Mouse (Mus musculus) stomach, embryonic 14.5 days (tissue): ENCODE measurements around the gene Pcdh10. TPM values are rescaled to one million over a fixed set of nuclear protein-coding genes. Genes with fewer than 3 reads are reported as not detected.

Source experiments
- ATAC-seq: fragments of 200-750 bp; cut with Nextera tagmentation; 2 replicates; pipeline ENCODE4 v1.8.0; 2017; ENCODE audit warnings: low read depth, moderate TSS enrichment; ENCODE audit not compliant: insufficient number of reproducible peaks, insufficient read depth, low FRiP score
- H3K27ac ChIP-seq: fragments of 300-500 bp; sonication (generic); 2 replicates; pipeline ENCODE4 v1.5.1; 2014; ENCODE audit warnings: mild to moderate bottlenecking, low read length, moderate library complexity, mixed read lengths
- H3K27me3 ChIP-seq: fragments of 300-500 bp; sonication (generic); 2 replicates; pipeline ENCODE4 v1.6.1; 2014; ENCODE audit warnings: low read length, control low read depth, mixed read lengths; ENCODE audit not compliant: control insufficient read depth, insufficient read depth
- H3K36me3 ChIP-seq: fragments of 300-500 bp; sonication (generic); 2 replicates; pipeline ENCODE4 v1.6.1; 2014; ENCODE audit warnings: mild to moderate bottlenecking, control low read depth, low read length, moderate library complexity, mixed read lengths; ENCODE audit not compliant: control insufficient read depth, insufficient read depth
- H3K4me1 ChIP-seq: fragments of 300-500 bp; sonication (generic); 2 replicates; pipeline ENCODE4 v1.6.1; 2014; ENCODE audit warnings: low read length, control low read depth, mixed read lengths; ENCODE audit not compliant: control insufficient read depth, insufficient read depth
- H3K4me2 ChIP-seq: fragments of 300-500 bp; sonication (generic); replicated peaks from 2 replicates; pipeline ENCODE4 v1.6.1; 2014; ENCODE audit warnings: low read depth, low read length, control low read depth
- H3K4me3 ChIP-seq: fragments of 300-500 bp; sonication (generic); 2 replicates; pipeline ENCODE4 v1.5.1; 2014; ENCODE audit warnings: low read depth, low read length, control low read depth
- H3K9ac ChIP-seq: fragments of 300-500 bp; sonication (generic); replicated peaks from 2 replicates; pipeline ENCODE4 v1.6.1; 2014; ENCODE audit warnings: low read depth, mild to moderate bottlenecking, control low read depth, low read length, moderate library complexity, mixed read lengths
- H3K9me3 ChIP-seq: fragments of 300-500 bp; sonication (generic); 2 replicates; pipeline ENCODE4 v1.6.1; 2016; ENCODE audit warnings: low read depth, low read length, control low read depth; ENCODE audit not compliant: control insufficient read depth
- WGBS: fragments of 180-500 bp; shearing (Covaris S2); extraction: QIAGEN DNeasy Blood & Tissue Kit; methylation state at CpG from one replicate; pipeline ENCODE4 v1.1.7; 2014; 5-methylcytosine and 5-hydroxymethylcytosine counted together
- polyA plus RNA-seq: library from polyadenylated mRNA; unstranded; fragments of >200 nt; fragmentation: Nextera tagmentation; extraction: Ambion mirVana; gene quantifications from 2 replicates; pipeline ENCODE4 v1.2.1, GENCODE M21; 2014

Pcdh10 gene
- polyA plus RNA-seq, 1 experiment from 2014 or later = 4.2 TPM

- Histone ChIP-seq H3K9ac (no peak overlapping the region), H3K4me2 (peak overlapping the region; percentile 97), H3K4me3 (peak overlapping the region; percentile 60), H3K4me1 (no peaks in the 10 kb centered on the region), H3K27ac (no peak overlapping the region), H3K9me3 (no peaks in the 10 kb centered on the region), H3K27me3 (no peaks in the 10 kb centered on the region), H3K36me3 (no peaks in the 10 kb centered on the region)
- WGBS = under 1% methylated on average over 55 of the region's 55 CpGs
- ATAC-seq = no peak
Measured at GRCm38 (mm10) chr3:45379972-45380761, 2.0 kb downstream of the Pcdh10 start.

- no peaks in the 10 kb centered on the region for H3K36me3 ChIP-seq
- no peaks in the 10 kb centered on the region for H3K27me3 ChIP-seq
- peak overlapping the region; percentile 97 for H3K4me2 ChIP-seq
- H3K9ac ChIP-seq = peak overlapping the region; percentile 15; the same call in 1 of the 2 replicates
- ATAC-seq = 0 out of 2 replicates have a peak, but pooled peaks have one; percentile 0
- no peaks in the 10 kb centered on the region for H3K4me1 ChIP-seq
- WGBS = 1% methylated on average over 82 of the region's 82 CpGs
- peak overlapping the region; percentile 60 for H3K4me3 ChIP-seq
- H3K27ac ChIP-seq = no peak overlapping the region
- H3K9me3 ChIP-seq = no peaks in the 10 kb centered on the region
Measured at GRCm38 (mm10) chr3:45380811-45381761, 2.9 kb downstream of the Pcdh10 start.

GRCm38 (mm10) chr3:45382032-45382755, 4.0 kb downstream of the Pcdh10 start:
- peak overlapping the region; percentile 97 for H3K4me2 ChIP-seq
- H3K9ac ChIP-seq = no peak overlapping the region
- no peak overlapping the region for H3K27ac ChIP-seq
- H3K36me3 ChIP-seq = no peaks in the 10 kb centered on the region
- H3K4me1 ChIP-seq = no peaks in the 10 kb centered on the region
- peak overlapping the region; percentile 60 for H3K4me3 ChIP-seq
- ATAC-seq = no peak
- WGBS = 32% methylated on average over 4 of the region's 4 CpGs
- H3K27me3 ChIP-seq = no peaks in the 10 kb centered on the region
- H3K9me3 ChIP-seq = no peaks in the 10 kb centered on the region

GRCm38 (mm10) chr3:45383831-45384230, 5.6 kb downstream of the Pcdh10 start:
- WGBS = 48% methylated on average over 2 of the region's 2 CpGs
- no peak for ATAC-seq
- Histone ChIP-seq H3K4me1 (no peaks in the 10 kb centered on the region), H3K27me3 (no peaks in the 10 kb centered on the region), H3K36me3 (no peaks in the 10 kb centered on the region), H3K9ac (no peak overlapping the region), H3K9me3 (no peaks in the 10 kb centered on the region), H3K4me2 (no peak overlapping the region), H3K4me3 (no peak overlapping the region), H3K27ac (no peak overlapping the region)

- H3K27ac ChIP-seq = no peak overlapping the region
- no peaks in the 10 kb centered on the region for H3K4me1 ChIP-seq
- no peaks in the 10 kb centered on the region for H3K36me3 ChIP-seq
- H3K4me2 ChIP-seq = no peak overlapping the region
- H3K27me3 ChIP-seq = no peaks in the 10 kb centered on the region
- H3K9ac ChIP-seq = no peak overlapping the region
- WGBS = 81% methylated on average over 3 of the region's 3 CpGs
- no peak overlapping the region for H3K4me3 ChIP-seq
- H3K9me3 ChIP-seq = no peaks in the 10 kb centered on the region
- no peak for ATAC-seq
Measured at GRCm38 (mm10) chr3:45385028-45385427, 6.8 kb downstream of the Pcdh10 start.

GRCm38 (mm10) chr3:45385451-45385850, 7.3 kb downstream of the Pcdh10 start:
- no peak overlapping the region for H3K4me3 ChIP-seq
- no peaks in the 10 kb centered on the region for H3K36me3 ChIP-seq
- no peak for ATAC-seq
- no peaks in the 10 kb centered on the region for H3K9me3 ChIP-seq
- H3K27me3 ChIP-seq = no peaks in the 10 kb centered on the region
- H3K4me1 ChIP-seq = no peaks in the 10 kb centered on the region
- H3K27ac ChIP-seq = no peak overlapping the region
- no peak overlapping the region for H3K4me2 ChIP-seq
- H3K9ac ChIP-seq = no peak overlapping the region
- 84% methylated on average over 2 of the region's 2 CpGs for WGBS

- no peaks in the 10 kb centered on the region for H3K27me3 ChIP-seq
- no peaks in the 10 kb centered on the region for H3K36me3 ChIP-seq
- no peak overlapping the region for H3K4me2 ChIP-seq
- no peaks in the 10 kb centered on the region for H3K4me1 ChIP-seq
- H3K9ac ChIP-seq = no peak overlapping the region
- ATAC-seq = no peak
- no peak overlapping the region for H3K27ac ChIP-seq
- no peak overlapping the region for H3K4me3 ChIP-seq
- no peaks in the 10 kb centered on the region for H3K9me3 ChIP-seq
- WGBS = 78% methylated on average over 2 of the region's 2 CpGs
Measured at GRCm38 (mm10) chr3:45386512-45386911, 8.3 kb downstream of the Pcdh10 start.

- no peaks in the 10 kb centered on the region for H3K9me3 ChIP-seq
- no peak overlapping the region for H3K27ac ChIP-seq
- no peak for ATAC-seq
- H3K9ac ChIP-seq = no peak overlapping the region
- no peaks in the 10 kb centered on the region for H3K36me3 ChIP-seq
- H3K27me3 ChIP-seq = no peaks in the 10 kb centered on the region
- no peaks in the 10 kb centered on the region for H3K4me1 ChIP-seq
- H3K4me2 ChIP-seq = no peak overlapping the region
- H3K4me3 ChIP-seq = no peak overlapping the region
- 88% methylated on average over 4 of the region's 4 CpGs for WGBS
Measured at GRCm38 (mm10) chr3:45397101-45397500, 18.9 kb downstream of the Pcdh10 start.
